Mouse (Mus musculus) small intestine, adult 2 months (tissue): ENCODE measurements around the gene Cep295nl.

ENCODE experiments used
- CTCF ChIP-seq: fragments of 200-500 bp; IDR thresholded peaks from 2 replicates; pipeline ENCODE4 v1.5.1; 2012; ENCODE audit warnings: low read depth, mild to moderate bottlenecking, control low read depth, inconsistent platforms, low read length, moderate library complexity, mixed read lengths; ENCODE audit not compliant: insufficient replicate concordance, insufficient read length; ENCODE audit errors: extremely low read depth
- POLR2A ChIP-seq: fragments of 200-500 bp; IDR thresholded peaks from 2 replicates; pipeline ENCODE4 v1.6.1; 2012; ENCODE audit warnings: low read depth, mild to moderate bottlenecking, control low read depth, inconsistent platforms, low read length, moderate library complexity

DNA sequence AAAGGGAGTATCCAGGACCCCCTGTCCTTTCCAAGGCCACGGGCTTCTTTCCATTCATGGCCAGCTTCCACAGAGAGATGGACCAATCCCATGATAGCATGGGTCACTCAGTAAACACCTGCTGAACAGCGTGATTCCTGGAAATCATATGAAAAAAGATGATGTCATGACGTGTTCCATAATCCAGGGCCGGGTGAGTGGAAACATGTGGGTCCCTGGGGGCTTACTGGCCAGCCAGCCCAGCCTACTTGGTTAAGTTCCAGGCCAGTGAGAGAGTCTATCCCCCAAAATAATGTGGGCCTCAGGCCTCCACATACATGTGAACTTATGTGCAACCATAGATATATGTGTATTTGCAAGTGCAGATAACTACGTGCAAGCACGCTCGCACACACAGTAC is 29.6 kb upstream of the Cep295nl start:
- TF ChIP-seq CTCF (no peak), POLR2A (no peak)
